Comparison of ENCODE assay signal across 9 mouse cellular contexts in the genomic region with DNA sequence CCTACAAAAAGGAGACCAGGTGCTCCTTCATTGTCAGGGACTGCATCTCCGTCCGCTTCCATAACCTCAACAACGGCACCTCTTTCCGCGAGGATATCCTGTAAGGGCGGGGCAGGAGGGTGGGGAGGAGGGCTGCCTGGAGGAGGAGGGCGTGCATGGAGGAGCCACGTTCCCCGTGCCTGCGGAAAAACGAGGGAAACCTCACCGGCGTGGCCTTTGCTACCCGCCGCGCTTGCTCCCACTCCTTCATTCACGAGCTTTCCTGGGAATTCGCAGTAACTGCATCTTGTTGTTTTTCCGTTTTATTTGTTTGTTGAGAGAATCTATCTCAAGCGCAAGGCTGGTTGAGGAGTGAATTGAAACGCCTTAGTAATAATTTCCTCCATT. TPM values are rescaled to one million over a fixed set of nuclear protein-coding genes. Genes with fewer than 3 reads are reported as not detected.
DNase-seq lines count a peak whose midpoint lies in the region; ATAC-seq and TF ChIP-seq lines count a peak whose summit lies in the region.
"Had no signal": no experiment of that assay in that cellular context is flagged by ENCODE, and none has a peak within 500 bp of the region (broad histone marks: within the 10 kb centered on the region; RNA-seq: fewer than 3 reads in every experiment).

No protein-coding gene starts in this region.

- peak overlapping the region; percentile 76 for H3K4me2 ChIP-seq in kidney, postnatal 0 days (ENCODE audit: low read length)
- H3K4me2 ChIP-seq in embryonic facial prominence, embryonic 11.5 days (ENCODE audit: low read depth, low read length) = peak overlapping the region; percentile 83
- peak overlapping the region; percentile 59 for H3K4me2 ChIP-seq in intestine, embryonic 16.5 days (ENCODE audit: low read depth, low read length)

- peak; percentile 56 for ATAC-seq in kidney, postnatal 0 days (replicated peaks; ENCODE audit: low FRiP score, low read depth)
- peak; percentile 65; the same call in 1 of the 2 replicates for ATAC-seq in embryonic facial prominence, embryonic 11.5 days (replicated peaks; ENCODE audit: insufficient number of reproducible peaks, low FRiP score, low TSS enrichment, low read depth)
- peak; percentile 71 for ATAC-seq in intestine, embryonic 16.5 days
- ATAC-seq in monocyte, adult 5-6 weeks (replicated peaks; ENCODE audit: insufficient number of reproducible peaks, low FRiP score, low TSS enrichment, poor library complexity, severe bottlenecking) = 0 out of 2 replicates have a peak, but pooled peaks have one; percentile 2

- H3K4me3 ChIP-seq in kidney, postnatal 0 days (replicated peaks; ENCODE audit: low read depth, low read length) = peak overlapping the region; percentile 76
- H3K4me3 ChIP-seq in embryonic facial prominence, embryonic 11.5 days (ENCODE audit: low read depth, low read length) = peak overlapping the region; percentile 81
- H3K4me3 ChIP-seq in intestine, embryonic 16.5 days (ENCODE audit: low read length) = peak overlapping the region; percentile 67

- H3K9ac ChIP-seq in kidney, postnatal 0 days (ENCODE audit: low read depth, low read length) = peak overlapping the region; percentile 59
- peak overlapping the region; percentile 69 for H3K9ac ChIP-seq in embryonic facial prominence, embryonic 11.5 days (replicated peaks; ENCODE audit: low read length)
- peak overlapping the region; percentile 74 for H3K9ac ChIP-seq in intestine, embryonic 16.5 days (ENCODE audit: low read depth, low read length)

- H3K27ac ChIP-seq in kidney, postnatal 0 days = peak overlapping the region; percentile 76
- H3K27ac ChIP-seq in embryonic facial prominence, embryonic 11.5 days (replicated peaks; ENCODE audit: low read depth, low read length) = peak overlapping the region; percentile 23; the same call in 1 of the 2 replicates
- peak overlapping the region; percentile 82 for H3K27ac ChIP-seq in intestine, embryonic 16.5 days (ENCODE audit: low read length)

- 0 out of 2 replicates have a peak, but pooled peaks cover 19% of the 10 kb centered on the region for H3K4me1 ChIP-seq in kidney, postnatal 0 days (replicated peaks; ENCODE audit: insufficient read depth, low read length)
- no peaks in the 10 kb centered on the region for H3K4me1 ChIP-seq in embryonic facial prominence, embryonic 11.5 days (ENCODE audit: control insufficient read depth, insufficient read depth, low read length)
- peaks cover 13% of the 10 kb centered on the region for H3K4me1 ChIP-seq in intestine, embryonic 16.5 days (ENCODE audit: control insufficient read depth, insufficient read depth, low read length)

- no peaks in the 10 kb centered on the region for H3K27me3 ChIP-seq in kidney, postnatal 0 days (ENCODE audit: insufficient read depth, low read length)
- no peaks in the 10 kb centered on the region for H3K27me3 ChIP-seq in embryonic facial prominence, embryonic 11.5 days (ENCODE audit: control insufficient read depth, insufficient read depth, low read length)
- H3K27me3 ChIP-seq in intestine, embryonic 16.5 days (replicated peaks; ENCODE audit: control insufficient read depth, insufficient read depth, low read length) = no peaks in the 10 kb centered on the region

- no peak for TF ChIP-seq CTCF in kidney, postnatal 0 days (IDR thresholded peaks at IDR 0.05; ENCODE audit: low read depth)

- peak; percentile 24 for DNase-seq in kidney, postnatal 0 days (ENCODE audit: low spot score)
- DNase-seq in kidney, postnatal 10 days = no peak
- DNase-seq in embryonic facial prominence, embryonic 11.5 days (ENCODE audit: low spot score) = no peak
- no peak for DNase-seq in right cerebral cortex, postnatal 10 days (ENCODE audit: low spot score in 2 of 2)
- DNase-seq in embryo, embryonic 11 days = no peak
- DNase-seq in adrenal gland, adult 8-10 months = no peak

- WGBS in kidney, postnatal 0 days = 1% methylated on average over 21 of the region's 21 CpGs
- 2% methylated on average over 21 of the region's 21 CpGs for WGBS in embryonic facial prominence, embryonic 11.5 days
- WGBS in intestine, embryonic 16.5 days = under 1% methylated on average over 21 of the region's 21 CpGs

- no peaks in the 10 kb centered on the region for H3K9me3 ChIP-seq in kidney, postnatal 0 days (replicated peaks; ENCODE audit: low read length)
- no peaks in the 10 kb centered on the region for H3K9me3 ChIP-seq in embryonic facial prominence, embryonic 11.5 days (replicated peaks; ENCODE audit: control insufficient read depth, low read length)
- H3K9me3 ChIP-seq in intestine, embryonic 16.5 days (ENCODE audit: control insufficient read depth, low read length) = no peaks in the 10 kb centered on the region

- 0 out of 2 replicates have a peak, but pooled peaks cover 5% of the 10 kb centered on the region for H3K36me3 ChIP-seq in kidney, postnatal 0 days (ENCODE audit: insufficient read depth, low read length)
- no peaks in the 10 kb centered on the region; the same call in 1 of the 2 replicates for H3K36me3 ChIP-seq in embryonic facial prominence, embryonic 11.5 days (replicated peaks; ENCODE audit: control insufficient read depth, insufficient read depth, low read depth, low read length)
- H3K36me3 ChIP-seq in intestine, embryonic 16.5 days (ENCODE audit: control insufficient read depth, insufficient read depth, low read length) = peaks cover under 1% of the 10 kb centered on the region; the same call in 1 of the 2 replicates

RNA-seq across cellular contexts. Expression of a gene that starts 0.4 kb away (rescaled TPM):
- 5.2 and 5.4 TPM in 2 replicates for polyA plus RNA-seq in kidney, postnatal 0 days (2015; fragmentation: Nextera tagmentation; extraction: Ambion mirVana)
- 9.8 and 11.3 TPM in 2 replicates for polyA plus RNA-seq in embryonic facial prominence, embryonic 11.5 days (2014; fragmentation: Nextera tagmentation; extraction: Ambion mirVana)
- polyA plus RNA-seq in intestine, embryonic 16.5 days (2015; fragmentation: Nextera tagmentation; extraction: Ambion mirVana) = 9.3 and 10.3 TPM in 2 replicates
- total RNA-seq in monocyte, adult 5-6 weeks (2017) = 1.2 to 5.3 TPM (median 1.9 TPM) in 3 replicates
- total RNA-seq in adrenal gland, adult 8-10 months (2022) = 1 to 10 TPM; 4.0 to 6.7 (median 5.7) TPM

RNA-seq across cellular contexts. Expression of a gene that starts 0.6 kb away (rescaled TPM):
- 28.7 and 33.2 TPM in 2 replicates for polyA plus RNA-seq in kidney, postnatal 0 days (2015; fragmentation: Nextera tagmentation; extraction: Ambion mirVana)
- 9.6 and 11.6 TPM in 2 replicates for polyA plus RNA-seq in embryonic facial prominence, embryonic 11.5 days (2014; fragmentation: Nextera tagmentation; extraction: Ambion mirVana)
- polyA plus RNA-seq in intestine, embryonic 16.5 days (2015; fragmentation: Nextera tagmentation; extraction: Ambion mirVana) = 37.5 and 39.5 TPM in 2 replicates
- total RNA-seq in monocyte, adult 5-6 weeks (2017) = 31.0 to 45.3 TPM (median 42.4 TPM) in 3 replicates
- total RNA-seq in adrenal gland, adult 8-10 months (2022) = 10 to 100 TPM; 32.9 to 46.5 (median 39.6) TPM

RNA-seq across cellular contexts. Expression of a gene that starts 17.2 kb away (rescaled TPM):
- polyA plus RNA-seq in kidney, postnatal 0 days (2015; fragmentation: Nextera tagmentation; extraction: Ambion mirVana) = 15.5 and 15.8 TPM in 2 replicates
- 20.4 and 21.2 TPM in 2 replicates for polyA plus RNA-seq in embryonic facial prominence, embryonic 11.5 days (2014; fragmentation: Nextera tagmentation; extraction: Ambion mirVana)
- polyA plus RNA-seq in intestine, embryonic 16.5 days (2015; fragmentation: Nextera tagmentation; extraction: Ambion mirVana) = 11.7 and 13.4 TPM in 2 replicates
- 0.67 to 1.8 TPM (median 1.7 TPM) in 3 replicates for total RNA-seq in monocyte, adult 5-6 weeks (2017)
- total RNA-seq in adrenal gland, adult 8-10 months (2022) = 10 to 100 TPM; 11.1 to 15.3 (median 13.4) TPM

RNA-seq across cellular contexts. Expression of a gene that starts 19.7 kb away (rescaled TPM):
- 19.9 and 21.7 TPM in 2 replicates for polyA plus RNA-seq in kidney, postnatal 0 days (2015; fragmentation: Nextera tagmentation; extraction: Ambion mirVana)
- 9.9 and 10.5 TPM in 2 replicates for polyA plus RNA-seq in embryonic facial prominence, embryonic 11.5 days (2014; fragmentation: Nextera tagmentation; extraction: Ambion mirVana)
- 18.3 and 19.6 TPM in 2 replicates for polyA plus RNA-seq in intestine, embryonic 16.5 days (2015; fragmentation: Nextera tagmentation; extraction: Ambion mirVana)
- total RNA-seq in monocyte, adult 5-6 weeks (2017) = 2.9 to 6.0 TPM (median 5.5 TPM) in 3 replicates
- total RNA-seq in adrenal gland, adult 8-10 months (2022) = 10 to 100 TPM; 34.5 to 58.3 (median 46.7) TPM

RNA-seq across cellular contexts. Expression of a gene that starts 23.0 kb away (rescaled TPM):
- not detected in 2 replicates for polyA plus RNA-seq in kidney, postnatal 0 days (2015; fragmentation: Nextera tagmentation; extraction: Ambion mirVana)
- polyA plus RNA-seq in embryonic facial prominence, embryonic 11.5 days (2014; fragmentation: Nextera tagmentation; extraction: Ambion mirVana) = 0.36 TPM in 1 of 2 replicates, not detected in the other
- not detected in 2 replicates for polyA plus RNA-seq in intestine, embryonic 16.5 days (2015; fragmentation: Nextera tagmentation; extraction: Ambion mirVana)
- total RNA-seq in monocyte, adult 5-6 weeks (2017) = not detected in 3 replicates
- under 1 TPM in 2 of 4 experiments, not detected in 2; 0.51 to 0.86 TPM for total RNA-seq in adrenal gland, adult 8-10 months (2022)
- total RNA-seq: adrenal gland, postnatal 36 days had no signal

Comparison
In these comparisons a context has a peak if more than half of its experiments do, and no peak if none do; other contexts are left out.
1. ATAC-seq: peak in every context shown above with its lines; median percentile 71 in intestine, embryonic 16.5 days; 65 in embryonic facial prominence, embryonic 11.5 days; 56 in kidney, postnatal 0 days; 2 in monocyte, adult 5-6 weeks.
2. H3K27ac ChIP-seq: peak in every context shown above with its lines; median percentile 82 in intestine, embryonic 16.5 days; 76 in kidney, postnatal 0 days; 23 in embryonic facial prominence, embryonic 11.5 days.